Mouse (Mus musculus): ENCODE measurements around the gene Nop56. TPM values are rescaled to one million over a fixed set of nuclear protein-coding genes. Genes with fewer than 3 reads are reported as not detected.

Gene Nop56
- polyA plus RNA-seq (2017; shearing (Covaris generic)) = 273 TPM

GRCm38 (mm10) chr2:130274149-130274861 is at the start of gene Nop56:
Gene Nop56 (plus strand): TSS chr2:130274430.

GRCm38 (mm10) chr2:130283854-130284654 is 9.8 kb downstream of the Nop56 start, which contains the start of gene Idh3b:
Gene Idh3b (minus strand): TSS chr2:130284547.

GRCm38 (mm10) chr2:130294936-130295277 is 20.7 kb downstream of the Nop56 start, which contains the start of gene Ebf4:
Gene Ebf4 (plus strand): TSS chr2:130295169.

Other genes starting within 250 kb of the Nop56 start
- not detected for gene Tgm6, start 162.0 kb upstream of the Nop56 start, polyA plus RNA-seq (2017; shearing (Covaris generic))
- gene Snrpb, start 95.0 kb upstream of the Nop56 start, polyA plus RNA-seq (2017; shearing (Covaris generic)) = 419 TPM
- not detected for gene Tmc2, start 79.2 kb upstream of the Nop56 start, polyA plus RNA-seq (2017; shearing (Covaris generic))
- gene Idh3b, start 10.1 kb downstream of the Nop56 start, polyA plus RNA-seq (2017; shearing (Covaris generic)) = 195 TPM
- gene Ebf4, start 20.7 kb downstream of the Nop56 start, polyA plus RNA-seq (2017; shearing (Covaris generic)) = not detected
- gene Cpxm1, start 123.1 kb downstream of the Nop56 start, polyA plus RNA-seq (2017; shearing (Covaris generic)) = 0.17 TPM
- gene Gm28372, start 130.8 kb downstream of the Nop56 start, polyA plus RNA-seq (2017; shearing (Covaris generic)) = not detected
- gene 1700020A23Rik, start 130.8 kb downstream of the Nop56 start, polyA plus RNA-seq (2017; shearing (Covaris generic)) = not detected
- not detected for gene Tmem239, start 132.0 kb downstream of the Nop56 start, polyA plus RNA-seq (2017; shearing (Covaris generic))
- 253 TPM for gene Vps16, start 149.9 kb downstream of the Nop56 start, polyA plus RNA-seq (2017; shearing (Covaris generic))
- 23.2 TPM for gene Pced1a, start 150.3 kb downstream of the Nop56 start, polyA plus RNA-seq (2017; shearing (Covaris generic))
- gene Ptpra, start 175.8 kb downstream of the Nop56 start, polyA plus RNA-seq (2017; shearing (Covaris generic)) = 29.8 TPM

Measured in activated CD4-positive, CD25-positive, alpha-beta regulatory T cell, adult 9 weeks (primary cell).